Mouse (Mus musculus): ENCODE results near the gene Faiml.

The Faiml gene

GRCm38 (mm10) chr9:99180272-99180671 is 56.8 kb downstream of the Faiml start:
- no peak for DNase-seq (ENCODE audit: low read depth, low spot score)
